Mouse (Mus musculus) limb, embryonic 14.5 days (tissue): Measurements from ENCODE around the gene C1qtnf12. TPM values are rescaled to one million over a fixed set of nuclear protein-coding genes. Genes with fewer than 3 reads are reported as not detected.

Experiments used
- ATAC-seq: fragments of 200-750 bp; cut with Nextera tagmentation; 2 replicates; pipeline ENCODE4 v1.8.0; 2017; ENCODE audit warnings: low read depth, moderate number of reproducible peaks, moderate TSS enrichment; ENCODE audit not compliant: low FRiP score
- DNase-seq: peaks from one replicate; pipeline ENCODE4 v3.0.0-alpha.2; 2015; ENCODE audit warnings: low spot score
- H3K27ac ChIP-seq: fragments of 300-500 bp; sonication (generic); replicated peaks from 2 replicates; pipeline ENCODE4 v1.5.1; 2014; ENCODE audit warnings: low read depth, mild to moderate bottlenecking, low read length, moderate library complexity, mixed read lengths
- H3K27me3 ChIP-seq: fragments of 300-500 bp; sonication (generic); 2 replicates; pipeline ENCODE4 v1.6.1; 2014; ENCODE audit warnings: low read length, mixed read lengths; ENCODE audit not compliant: control insufficient read depth, insufficient read depth
- H3K36me3 ChIP-seq: fragments of 300-500 bp; sonication (generic); 2 replicates; pipeline ENCODE4 v1.6.1; 2014; ENCODE audit warnings: mild to moderate bottlenecking, low read length, moderate library complexity, mixed read lengths; ENCODE audit not compliant: control insufficient read depth, insufficient read depth
- H3K4me1 ChIP-seq: fragments of 300-500 bp; sonication (generic); 2 replicates; pipeline ENCODE4 v1.6.1; 2014; ENCODE audit warnings: antibody characterized with exemption, low read length, mixed read lengths; ENCODE audit not compliant: control insufficient read depth, insufficient read depth
- H3K4me2 ChIP-seq: fragments of 300-500 bp; sonication (generic); replicated peaks from 2 replicates; pipeline ENCODE4 v1.6.1; 2014; ENCODE audit warnings: low read depth, mild to moderate bottlenecking, low read length, moderate library complexity; ENCODE audit not compliant: severe bottlenecking
- H3K4me3 ChIP-seq: fragments of 300-500 bp; sonication (generic); replicated peaks from 2 replicates; pipeline ENCODE4 v1.5.1; 2014; ENCODE audit warnings: low read length
- H3K9ac ChIP-seq: fragments of 300-500 bp; sonication (generic); 2 replicates; pipeline ENCODE4 v1.6.1; 2014; ENCODE audit warnings: mild to moderate bottlenecking, low read depth, low read length, moderate library complexity; ENCODE audit not compliant: severe bottlenecking
- H3K9me3 ChIP-seq: fragments of 300-500 bp; sonication (generic); 2 replicates; pipeline ENCODE4 v1.6.1; 2016; ENCODE audit warnings: low read length; ENCODE audit not compliant: control insufficient read depth
- POLR2A ChIP-seq: fragments of 200-500 bp; IDR thresholded peaks from 2 replicates; pipeline ENCODE4 v1.8.0; 2012; ENCODE audit warnings: inconsistent platforms, mild to moderate bottlenecking, moderate library complexity, borderline replicate concordance; ENCODE audit not compliant: insufficient read depth, insufficient read length; ENCODE audit errors: extremely low read depth
- WGBS: fragments of 180-500 bp; shearing (Covaris S2); extraction: QIAGEN DNeasy Blood & Tissue Kit; methylation state at CpG from one replicate; pipeline ENCODE4 v1.1.7; 2014; 5-methylcytosine and 5-hydroxymethylcytosine counted together
- polyA plus RNA-seq, 2 experiments: library from polyadenylated mRNA; depleted of rRNA in 1 of 2; stranded (reverse) in 1 of 2; unstranded in 1 of 2; fragments of >200 nt; fragmentation: Nextera tagmentation in 1 of 2; extraction: Ambion mirVana in 1 of 2; gene quantifications; 2 replicates each; pipeline versions ENCODE4 v1.2.1 to v1.2.3; 2012 to 2014

The C1qtnf12 gene
- polyA plus RNA-seq, 2 experiments: 37.0 to 52.3 TPM

- Histone ChIP-seq H3K4me1 (no peaks in the 10 kb centered on the region), H3K27me3 (no peaks in the 10 kb centered on the region; the same call in 1 of the 2 replicates), H3K36me3 (no peaks in the 10 kb centered on the region), H3K27ac (no peak overlapping the region), H3K9ac (no peak overlapping the region), H3K4me3 (no peak overlapping the region), H3K9me3 (no peaks in the 10 kb centered on the region), H3K4me2 (no peak overlapping the region)
- 21% methylated on average over 2 of the region's 2 CpGs for WGBS
- DNase-seq (no peak), ATAC-seq (no peak)
- no peak for TF ChIP-seq POLR2A
These were observed 21.7 kb downstream of the C1qtnf12 start for GRCm38 (mm10) chr4:155983788-155984187.

GRCm38 (mm10) chr4:155991211-155991907, 29.2 kb downstream of the C1qtnf12 start:
- Histone ChIP-seq H3K36me3 (peaks cover 7% of the 10 kb centered on the region), H3K4me3 (peak overlapping the region; percentile 88), H3K4me1 (peaks cover 19% of the 10 kb centered on the region), H3K9ac (peak overlapping the region; percentile 79), H3K27me3 (no peaks in the 10 kb centered on the region), H3K27ac (peak overlapping the region; percentile 95; the same call in 1 of the 2 replicates), H3K9me3 (no peaks in the 10 kb centered on the region), H3K4me2 (peak overlapping the region; percentile 98)
- TF ChIP-seq POLR2A: no peak
- 86% methylated on average over 22 of the region's 22 CpGs for WGBS
- ATAC-seq: no peak
- DNase-seq: no peak

- no peak for DNase-seq
- no peak; the same call in 1 of the 2 replicates for ATAC-seq
- WGBS: 26% methylated on average over 36 of the region's 37 CpGs
These were observed 29.8 kb downstream of the C1qtnf12 start for GRCm38 (mm10) chr4:155991908-155992230.

GRCm38 (mm10) chr4:155992241-155992905, 30.3 kb downstream of the C1qtnf12 start, which contains the start of the genes B3galt6 and Sdf4:
TSS of gene B3galt6 (minus strand) at chr4:155992649.
TSS of gene Sdf4 (plus strand) at chr4:155992872.
- Histone ChIP-seq H3K4me1 (peaks cover 19% of the 10 kb centered on the region), H3K9ac (peak within 1 kb of the TSS; percentile 88), H3K4me2 (peak within 1 kb of the TSS; percentile 98), H3K9me3 (no peaks in the 10 kb centered on the region), H3K4me3 (peak within 1 kb of the TSS; percentile 88), H3K27ac (peak within 1 kb of the TSS; percentile 95), H3K36me3 (peaks cover 16% of the 10 kb centered on the region), H3K27me3 (no peaks in the 10 kb centered on the region)
- TF ChIP-seq POLR2A: peak; percentile 81; the same call in 1 of the 2 replicates
- WGBS: 1% methylated on average over 73 of the region's 99 CpGs
- DNase-seq (peak; percentile 67), ATAC-seq (peak; percentile 80)

More at GRCm38 (mm10) chr4:155991908-155992230, 29.8 kb downstream of the C1qtnf12 start:
- Histone ChIP-seq H3K4me1 (peaks cover 19% of the 10 kb centered on the region), H3K4me2 (peak overlapping the region; percentile 98), H3K27me3 (no peaks in the 10 kb centered on the region), H3K36me3 (peaks cover 12% of the 10 kb centered on the region), H3K9me3 (no peaks in the 10 kb centered on the region), H3K27ac (peak overlapping the region; percentile 95), H3K9ac (peak overlapping the region; percentile 79), H3K4me3 (peak overlapping the region; percentile 88)
- no peak for TF ChIP-seq POLR2A

GRCm38 (mm10) chr4:155992906-155993547, 30.9 kb downstream of the C1qtnf12 start:
- under 1% methylated on average over 70 of the region's 70 CpGs for WGBS
- Histone ChIP-seq H3K9me3 (no peaks in the 10 kb centered on the region), H3K27me3 (no peaks in the 10 kb centered on the region), H3K4me3 (peak overlapping the region; percentile 88), H3K9ac (peak overlapping the region; percentile 88), H3K27ac (peak overlapping the region; percentile 86), H3K4me2 (peak overlapping the region; percentile 59), H3K4me1 (peaks cover 19% of the 10 kb centered on the region), H3K36me3 (peaks cover 23% of the 10 kb centered on the region)
- DNase-seq (peak; percentile 98), ATAC-seq (peak; percentile 89)
- peak; percentile 53; the same call in 1 of the 2 replicates for TF ChIP-seq POLR2A
